Mouse (Mus musculus) thymus, postnatal 36 days (tissue): Measurements from ENCODE around the gene Olfr549.

Experiments
- DNase-seq, 2 experiments: peaks; one replicate each; pipeline ENCODE4 v3.0.0; 2022; ENCODE audit warnings: mixed read lengths in 2 of 2

The Olfr549 gene

DNA sequence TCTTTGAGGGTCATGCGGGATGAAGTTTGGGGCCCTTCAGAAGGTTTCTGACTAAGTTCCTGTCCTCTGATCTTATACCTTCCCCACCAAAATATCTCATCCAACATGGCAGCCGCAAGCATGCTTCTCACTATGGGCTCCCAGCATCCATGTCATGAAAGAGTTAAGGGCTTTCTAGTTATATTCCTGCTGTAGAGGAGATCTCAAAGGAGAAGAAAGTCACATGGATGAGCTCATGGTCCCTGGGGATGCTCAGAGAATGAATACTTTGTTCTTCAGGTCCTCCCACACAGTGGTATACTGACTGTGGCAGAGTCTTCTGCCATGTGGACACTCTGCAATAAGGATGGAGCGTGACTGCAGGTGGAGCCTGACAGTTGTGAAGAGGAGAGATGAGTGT is at the start of gene Olfr549:
Olfr549 (plus strand) TSS at position 301 of the 400 bp plus-strand sequence.
- no peak for DNase-seq

DNA sequence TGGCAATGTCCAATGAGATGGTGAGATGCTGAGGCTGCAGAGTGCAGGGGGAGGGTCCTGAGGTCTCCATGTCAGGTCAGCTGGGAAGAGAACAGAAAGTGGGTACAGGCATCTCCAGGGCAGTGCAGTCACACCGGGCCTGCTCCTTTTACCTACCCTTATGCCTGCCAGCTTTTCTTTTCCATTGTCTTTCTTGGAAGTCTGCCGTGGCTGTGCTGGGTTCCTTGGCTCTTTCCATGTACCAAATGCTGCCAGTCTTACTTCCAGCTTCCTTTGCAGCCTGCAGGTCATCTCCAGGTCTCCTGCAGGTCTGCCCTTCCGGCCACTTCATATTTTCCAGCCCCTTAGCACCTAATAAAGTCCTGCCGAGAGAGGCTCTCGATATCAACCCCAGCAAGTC is 47.7 kb upstream of the Olfr549 start:
- DNase-seq, result no peak

DNA sequence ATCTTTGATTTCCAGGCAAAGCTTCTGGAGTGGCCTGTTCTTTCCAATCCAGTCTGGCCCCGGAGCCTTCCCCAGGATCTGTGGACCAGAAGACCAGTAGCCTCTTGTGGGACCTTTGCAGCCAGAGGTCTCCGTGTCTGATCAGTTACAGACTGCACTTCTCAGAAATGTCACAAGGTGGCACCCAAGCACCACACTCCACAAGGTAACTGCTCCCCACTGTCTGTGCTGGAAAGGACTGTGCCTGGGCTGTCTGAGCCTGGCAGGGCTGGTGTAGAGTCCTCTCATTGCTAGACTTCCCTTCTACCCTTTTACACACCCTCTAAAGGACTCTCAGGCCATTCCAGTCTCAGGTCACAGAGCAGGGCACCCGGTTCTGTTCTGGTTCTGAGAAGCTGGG is 42.8 kb upstream of the Olfr549 start:
- DNase-seq, result peak; percentile 60 to 65

DNA sequence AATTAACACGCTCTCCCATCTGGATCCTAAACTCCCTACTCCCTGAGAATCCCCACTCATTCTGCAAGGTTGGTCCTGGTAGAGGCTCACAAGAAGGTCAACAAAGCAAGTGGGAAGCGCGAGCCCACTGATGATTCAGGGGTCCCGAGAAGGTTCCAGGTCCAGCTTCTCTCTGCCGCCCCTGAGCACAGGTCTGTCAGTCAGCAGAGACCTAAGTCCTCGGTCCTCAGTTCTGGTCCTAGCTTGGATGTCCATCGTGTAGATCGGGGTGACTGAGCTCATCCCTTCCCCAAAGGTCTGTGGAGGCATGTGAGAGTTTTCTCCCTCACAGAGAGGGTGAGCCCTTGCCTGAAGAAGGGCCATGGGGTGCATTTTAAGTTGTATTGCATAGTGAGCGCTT is 41.6 kb upstream of the Olfr549 start:
- DNase-seq, result no peak

DNA sequence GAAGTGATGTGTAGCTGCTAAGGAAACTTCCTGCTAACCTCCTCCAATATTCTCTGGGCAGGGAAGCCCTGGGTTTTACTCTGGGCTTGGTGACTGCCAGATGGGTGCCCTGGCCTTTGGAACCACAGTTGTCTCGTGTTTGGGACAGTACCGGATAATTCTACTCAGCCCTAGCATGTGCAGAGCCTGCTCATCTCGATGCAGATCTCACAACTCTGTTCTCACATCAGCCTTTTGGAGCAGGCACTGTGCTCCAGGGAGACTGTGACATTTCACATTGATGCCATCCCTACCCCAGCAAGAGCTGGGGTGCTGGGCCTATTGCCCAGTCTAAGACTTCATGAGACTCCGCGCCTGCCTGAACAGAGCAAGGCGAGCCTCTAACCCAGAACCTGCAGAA is 41.0 kb upstream of the Olfr549 start:
- DNase-seq, result no peak

DNA sequence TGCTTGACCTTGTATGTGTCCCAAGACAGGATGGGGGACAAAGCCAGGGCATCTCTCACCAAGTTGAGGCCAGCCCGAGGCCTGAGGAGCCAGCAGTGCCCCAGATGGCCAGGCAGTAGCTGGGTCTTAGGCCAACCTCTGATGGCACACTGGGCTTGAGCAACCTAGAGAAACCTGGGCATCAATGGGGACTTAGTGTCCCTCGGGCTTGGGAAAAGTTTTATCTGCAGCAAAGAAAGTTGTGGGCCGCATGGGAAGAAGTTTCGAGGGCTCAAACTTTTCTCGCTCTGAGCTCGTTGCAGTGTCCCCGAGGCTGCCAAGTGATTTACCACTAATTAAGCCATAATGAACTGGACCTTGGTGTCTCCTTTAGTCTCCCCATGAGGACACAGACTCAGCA is 39.9 kb upstream of the Olfr549 start:
- no peak for DNase-seq

DNA sequence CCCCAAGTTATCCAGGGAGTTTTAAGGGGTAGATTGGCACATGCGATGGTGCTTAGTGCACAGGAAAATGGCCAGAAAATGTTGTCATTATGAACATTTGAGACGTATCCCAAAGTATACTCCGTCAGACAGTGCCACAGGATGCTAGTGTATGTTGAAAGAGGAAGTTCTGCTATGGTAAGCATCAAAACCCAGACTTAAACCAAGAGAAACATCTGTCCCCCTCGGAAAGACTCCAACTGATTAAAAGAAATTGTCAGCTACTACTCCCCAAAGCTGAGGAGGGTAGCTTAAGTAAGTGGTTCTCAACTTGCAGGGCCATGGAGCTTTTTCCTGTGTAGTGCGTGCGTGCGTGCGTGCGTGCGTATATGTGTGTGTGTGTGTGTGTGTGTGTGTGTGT is 37.7 kb upstream of the Olfr549 start:
- DNase-seq, result no peak

DNA sequence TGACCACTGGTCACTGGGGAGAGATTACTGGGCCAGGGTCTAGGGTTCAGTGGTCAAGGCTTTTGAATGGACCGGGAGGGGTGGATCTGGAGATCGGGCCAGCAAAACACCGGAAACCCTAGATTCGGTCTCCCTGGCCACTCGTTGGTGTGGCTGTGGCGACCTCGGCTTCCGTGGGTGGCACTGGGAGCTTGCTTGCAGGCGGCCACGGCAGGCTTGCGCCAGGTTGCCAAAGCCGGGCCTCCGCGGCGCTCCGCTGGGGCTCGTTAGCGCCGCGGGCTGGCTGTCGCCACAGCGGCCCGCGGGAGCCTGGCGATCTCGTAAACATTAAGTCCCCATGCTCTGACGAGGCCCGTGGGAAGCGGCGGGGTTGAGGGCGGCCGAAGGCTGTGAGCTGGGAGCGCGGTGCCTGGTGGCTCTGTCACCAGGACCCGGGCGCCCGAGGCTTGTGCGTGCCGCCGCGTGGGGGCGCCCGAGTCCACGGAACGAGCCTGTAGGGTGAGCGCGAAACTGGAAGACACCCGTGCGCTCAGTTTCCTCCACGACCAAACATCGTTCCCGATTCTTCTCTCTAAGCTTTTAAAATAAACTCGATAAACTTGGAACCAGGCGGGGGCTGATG is 36.7 kb upstream of the Olfr549 start:
- DNase-seq, result peak; percentile 81 to 85

DNA sequence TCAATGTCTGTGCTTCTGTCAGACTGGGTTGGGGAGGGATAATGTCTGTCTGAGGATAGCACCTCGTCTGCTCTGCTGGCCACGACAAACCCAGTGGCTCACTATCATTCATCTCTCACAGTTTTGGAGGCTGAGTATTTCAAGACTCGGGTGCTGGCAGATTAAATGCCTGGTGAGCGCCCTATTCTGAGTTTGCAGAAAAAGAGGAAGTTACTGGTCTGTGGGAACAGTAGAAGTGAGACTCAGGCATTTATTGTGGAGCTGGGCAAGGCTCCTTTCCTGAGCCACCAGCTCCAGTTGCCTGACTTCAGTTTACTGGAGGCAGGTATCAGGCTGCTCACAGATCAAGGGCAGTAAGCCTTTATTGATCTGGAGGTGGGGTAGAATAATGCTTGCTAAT is 35.5 kb upstream of the Olfr549 start:
- no peak for DNase-seq

DNA sequence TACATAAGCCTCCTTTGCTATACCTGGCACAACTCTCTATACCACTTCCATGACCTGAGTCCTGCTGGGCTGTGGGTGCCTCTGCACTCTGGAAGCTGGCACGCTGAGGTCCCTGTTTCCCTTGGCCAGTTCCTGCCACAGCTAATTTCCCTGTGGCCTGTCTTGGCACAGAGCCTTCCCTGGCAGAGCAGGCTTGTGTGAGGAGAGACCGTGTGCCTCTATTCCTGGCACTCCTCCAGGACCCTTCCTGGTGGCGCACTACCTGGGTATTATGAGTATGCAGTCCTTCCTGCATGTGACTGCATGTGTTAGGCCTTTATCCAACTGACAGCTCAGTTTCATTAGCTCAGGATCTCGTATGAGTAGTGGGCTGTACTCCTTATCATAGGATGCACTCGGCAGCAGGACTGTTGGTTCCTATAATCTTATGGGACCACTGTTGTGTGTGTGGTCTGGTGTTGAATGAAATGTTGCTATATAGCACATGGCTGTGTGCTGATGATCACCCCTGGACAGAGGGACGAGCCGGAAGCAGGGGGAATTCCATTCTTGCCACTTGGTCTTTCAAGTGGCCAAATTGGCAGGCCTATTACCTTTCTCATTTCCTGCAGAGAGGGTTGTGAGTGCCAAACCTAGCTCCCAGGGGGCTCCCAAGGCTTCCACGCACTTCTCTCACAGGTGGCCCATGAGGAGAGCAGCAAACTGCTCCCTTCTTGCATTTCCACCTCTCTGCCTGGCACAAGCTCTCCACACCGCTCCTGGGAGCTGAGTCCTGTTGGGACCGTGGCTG is 33.2 kb upstream of the Olfr549 start:
- no peak for DNase-seq

DNA sequence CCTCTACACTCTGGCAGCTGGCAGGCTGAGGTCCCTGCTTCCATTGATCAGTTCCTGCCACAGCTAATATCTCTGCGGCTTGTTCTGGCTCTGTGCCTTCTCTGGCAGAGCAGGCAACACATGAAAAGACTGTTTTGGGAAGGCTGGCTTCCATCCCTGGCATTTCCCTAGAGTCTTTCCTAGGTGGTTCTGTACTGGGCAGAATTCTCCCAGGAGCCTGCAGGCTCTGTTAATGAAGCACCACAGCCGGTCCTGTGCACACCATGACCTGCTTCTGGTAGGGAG is 32.7 kb upstream of the Olfr549 start:
- DNase-seq, result no peak

DNA sequence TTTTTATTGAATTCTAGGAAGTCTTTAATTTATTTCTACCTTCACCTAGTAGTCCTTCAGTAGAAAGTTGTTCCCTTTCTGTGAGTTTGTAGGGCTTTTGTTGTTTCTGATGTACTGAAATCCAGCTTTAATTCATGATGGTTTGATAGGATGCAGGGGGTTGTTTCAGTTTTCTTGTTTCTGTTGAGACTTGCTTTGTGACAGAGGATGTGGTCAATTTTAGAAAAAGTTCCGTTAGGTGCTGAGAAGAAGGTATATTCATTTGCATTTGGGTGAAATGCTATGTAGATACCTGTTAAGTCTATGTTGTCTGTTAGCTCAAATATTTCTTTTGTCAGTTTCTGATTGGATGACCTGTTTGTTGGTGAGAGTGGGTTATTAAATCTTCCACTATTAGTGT is 20.6 kb upstream of the Olfr549 start:
- no peak for DNase-seq

DNA sequence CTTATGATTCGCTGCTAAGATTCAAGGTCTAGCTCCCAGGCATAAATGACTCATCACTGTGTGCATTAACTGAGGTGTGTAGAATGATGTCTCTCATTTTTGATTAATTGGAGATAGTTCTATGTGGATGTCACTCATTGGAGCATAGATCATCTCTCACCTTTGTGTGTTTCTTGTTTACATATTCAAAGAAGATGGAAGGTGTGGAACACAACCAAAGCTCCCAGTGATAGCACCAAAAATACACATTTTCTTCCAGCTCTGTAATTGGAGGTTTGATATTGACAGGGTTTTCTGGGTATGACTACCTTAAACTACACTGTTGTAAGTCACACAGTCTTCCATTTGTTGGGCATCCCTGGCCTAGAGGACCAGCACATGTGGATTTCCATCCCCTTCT is 15.2 kb upstream of the Olfr549 start, which contains the start of gene Olfr547:
Olfr547 (plus strand) TSS at position 301 of the 400 bp plus-strand sequence.
- no peak for DNase-seq

DNA sequence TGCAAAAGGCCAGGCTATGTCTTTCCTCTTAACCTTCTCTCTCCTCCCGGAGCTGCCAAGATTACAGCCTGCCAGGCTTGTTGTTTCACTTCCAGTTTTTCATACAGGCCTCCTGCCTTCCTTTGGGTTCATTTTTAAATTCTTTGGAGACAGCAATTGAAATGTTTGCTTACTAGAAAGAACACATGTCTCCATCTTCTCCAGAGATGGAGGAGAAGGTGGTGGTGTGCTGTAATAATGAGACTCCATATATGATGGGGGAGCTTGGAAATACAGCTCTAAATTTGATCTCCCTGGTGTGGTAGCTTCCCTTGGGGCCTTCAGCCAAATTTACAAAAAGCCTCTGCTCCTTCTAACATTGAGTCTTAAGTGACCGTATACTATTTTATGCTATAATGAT is 9.1 kb upstream of the Olfr549 start, which contains the start of gene Olfr548-ps1:
Olfr548-ps1 (plus strand) TSS at position 301 of the 400 bp plus-strand sequence.
- no peak for DNase-seq

DNA sequence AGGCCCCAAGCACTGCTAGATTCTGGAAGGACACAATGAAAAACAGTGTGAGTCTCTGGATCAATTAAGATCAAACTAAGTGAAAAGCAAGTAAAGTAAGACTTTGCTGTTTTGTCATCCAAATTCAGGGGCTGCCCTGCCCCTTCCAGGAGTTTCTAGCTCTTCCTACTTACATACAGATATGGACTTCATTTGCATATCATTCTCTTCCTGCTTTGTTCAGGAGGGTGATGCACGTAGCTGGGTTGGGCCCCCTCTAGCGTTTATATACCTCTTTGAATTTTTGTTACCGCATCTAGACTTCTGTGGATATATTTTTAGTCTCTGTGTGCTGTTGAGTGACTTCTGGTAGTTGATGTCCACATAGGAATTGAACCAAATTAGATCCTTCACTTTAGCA is 8.4 kb upstream of the Olfr549 start:
- DNase-seq, result no peak

DNA sequence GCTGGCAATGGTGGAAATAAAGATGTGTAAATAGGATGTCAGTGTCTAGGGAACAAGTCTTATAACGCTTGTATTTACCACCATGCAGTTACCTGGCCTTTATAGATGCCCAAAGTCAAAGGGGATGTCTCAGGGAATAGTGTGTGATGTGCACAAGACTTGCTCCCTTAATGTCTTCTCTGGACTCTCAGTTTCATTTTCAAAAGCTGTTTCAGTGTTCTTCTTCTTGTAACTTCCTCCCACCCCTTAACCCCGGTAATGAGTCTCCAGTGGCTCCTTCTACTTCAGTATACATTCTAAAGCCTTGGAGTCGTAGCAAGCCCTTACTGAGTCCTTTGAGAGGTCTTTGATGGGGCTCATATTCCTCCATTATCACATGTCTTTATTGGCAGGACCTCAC is 3.6 kb downstream of the Olfr549 start:
- no peak for DNase-seq

DNA sequence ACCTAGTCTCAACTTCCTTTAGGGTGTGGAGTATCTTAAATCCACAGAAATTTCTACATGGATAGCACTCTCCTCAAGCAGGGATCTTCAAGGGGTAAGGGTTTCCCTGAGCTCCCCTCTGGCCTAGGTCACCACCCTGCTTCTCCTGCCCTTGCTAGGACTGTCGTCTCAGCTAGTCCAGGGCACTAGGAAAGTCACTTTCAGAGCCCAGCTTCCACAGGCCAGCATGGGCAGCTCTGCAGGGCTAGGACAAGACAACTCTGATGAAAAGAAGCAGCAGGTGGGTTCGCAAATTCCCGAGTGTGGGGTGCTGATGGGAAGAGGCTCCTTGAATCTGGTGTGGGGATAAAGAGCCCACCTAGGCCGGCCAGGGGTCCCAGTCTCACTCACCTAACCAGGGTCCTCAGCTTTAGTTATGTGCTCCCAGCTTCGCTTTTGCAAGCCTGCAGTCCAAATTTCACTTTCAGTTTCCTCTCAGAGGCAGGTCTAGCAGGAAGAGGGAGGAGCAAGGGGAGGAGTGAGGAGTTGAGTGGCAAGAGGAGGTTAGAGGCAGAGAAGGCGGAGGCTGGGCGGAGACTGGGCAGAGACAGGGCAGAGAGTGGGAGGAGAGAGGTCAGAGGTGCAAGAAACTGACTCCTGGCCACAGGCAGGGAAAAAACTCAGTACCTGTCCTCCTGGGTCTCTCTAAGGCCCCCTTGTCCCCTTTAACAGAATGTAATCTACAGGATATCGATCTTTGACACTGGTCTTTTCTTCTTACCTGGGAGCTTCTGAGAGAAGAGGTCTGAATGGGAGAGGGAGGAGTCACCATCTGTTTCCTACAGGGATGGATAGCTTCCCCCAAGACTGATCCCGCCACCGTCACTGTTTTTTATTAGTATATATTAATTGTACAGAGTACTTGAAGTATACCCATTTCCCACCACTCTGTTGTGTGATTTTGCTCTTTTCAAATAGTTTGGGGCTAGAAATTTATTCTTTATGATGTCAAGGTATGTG is 15.6 kb downstream of the Olfr549 start, which contains the start of gene Trim21:
Trim21 (minus strand) TSS at position 488 of the 999 bp plus-strand sequence.
- peak; percentile 85 to 89 for DNase-seq

DNA sequence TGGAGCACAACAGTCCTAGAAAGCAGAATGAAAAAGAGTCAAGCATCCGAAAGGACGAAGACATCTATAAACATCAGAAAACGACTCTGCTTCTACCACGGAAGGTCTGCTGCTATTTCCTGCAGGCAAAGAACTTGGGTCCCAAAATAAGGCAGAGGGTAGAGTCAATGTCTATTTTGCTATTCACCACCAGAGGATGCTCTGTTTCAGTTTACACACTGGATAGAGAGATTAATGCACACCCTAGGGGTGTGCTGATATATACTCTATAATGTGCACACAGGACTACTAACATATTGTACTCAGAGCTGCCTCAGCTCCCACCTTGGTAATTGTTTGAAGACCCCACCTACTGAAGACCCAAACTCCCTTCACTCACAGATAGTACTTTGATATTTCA is 16.5 kb downstream of the Olfr549 start:
- no peak for DNase-seq

DNA sequence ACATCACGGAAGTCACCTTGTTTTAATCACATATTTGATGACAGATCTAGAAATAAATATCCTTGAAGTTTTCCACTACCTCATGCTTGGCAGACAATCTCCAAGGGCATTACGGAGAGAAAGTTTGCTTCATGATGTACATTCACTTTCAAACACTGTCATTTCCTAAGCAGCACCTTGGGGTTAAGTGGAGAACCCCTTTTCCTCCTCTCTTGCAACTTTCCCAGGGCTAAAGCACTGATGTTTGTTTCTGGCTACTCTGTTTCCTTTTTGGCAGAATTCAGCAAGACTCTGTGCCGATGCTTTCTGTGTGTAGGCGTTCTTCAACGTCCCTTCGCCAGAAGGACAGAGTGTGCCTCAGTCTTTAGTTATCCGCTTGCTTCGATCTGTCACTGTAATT is 21.5 kb downstream of the Olfr549 start, which contains the start of gene Olfr550:
Olfr550 (plus strand) TSS at position 301 of the 400 bp plus-strand sequence.
- DNase-seq, result no peak

DNA sequence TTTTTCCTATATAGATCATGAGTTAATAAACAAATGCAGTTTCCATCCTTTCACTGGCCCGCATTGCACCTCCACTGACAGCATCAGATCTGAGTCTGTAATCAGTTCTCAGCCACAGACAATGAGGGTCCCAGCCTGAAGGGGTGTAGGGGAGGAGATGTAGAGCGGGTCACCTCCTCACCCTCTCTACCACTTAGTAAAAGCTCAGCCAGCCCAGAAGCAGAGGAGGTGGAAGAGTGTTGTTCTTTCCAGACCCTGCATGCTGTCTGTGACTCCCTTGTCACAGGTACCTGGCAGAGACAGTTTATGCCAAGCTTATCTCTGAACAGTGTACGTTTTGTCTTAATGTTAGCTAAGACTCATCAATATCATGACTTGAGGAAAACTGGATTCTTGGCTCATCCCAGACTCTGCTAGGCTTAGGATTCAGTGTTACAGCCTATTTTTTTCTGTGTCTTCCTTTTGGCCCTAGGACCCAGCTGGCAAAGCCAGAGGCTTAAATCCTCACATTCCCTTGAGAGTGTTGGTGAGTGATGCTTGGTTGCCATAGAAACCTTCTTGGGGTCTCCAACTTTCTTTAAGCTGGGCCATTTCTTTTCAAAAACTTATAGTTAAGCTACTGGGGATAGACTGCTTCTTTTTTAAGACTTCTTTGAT is 23.6 kb downstream of the Olfr549 start:
- DNase-seq, result no peak

DNA sequence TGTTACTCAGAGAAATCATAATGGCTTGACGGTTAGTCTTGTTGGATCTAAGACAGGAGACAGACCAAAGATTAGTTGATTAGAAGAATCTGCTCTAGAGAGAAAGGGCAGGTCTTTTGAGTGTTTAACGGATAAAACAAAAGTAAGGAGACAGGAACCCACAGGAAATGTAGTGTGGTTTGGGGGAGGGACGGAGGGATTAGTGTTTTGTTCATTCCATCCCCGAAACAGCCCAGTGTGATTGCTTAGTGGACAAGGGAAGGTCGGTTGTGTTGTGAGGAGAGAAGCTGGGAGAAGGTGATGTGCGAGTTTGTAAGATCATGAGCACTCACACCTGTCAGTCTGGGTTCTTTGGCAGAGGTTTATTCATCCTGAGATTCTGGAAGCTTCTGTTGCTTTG is 26.3 kb downstream of the Olfr549 start:
- DNase-seq, result no peak

DNA sequence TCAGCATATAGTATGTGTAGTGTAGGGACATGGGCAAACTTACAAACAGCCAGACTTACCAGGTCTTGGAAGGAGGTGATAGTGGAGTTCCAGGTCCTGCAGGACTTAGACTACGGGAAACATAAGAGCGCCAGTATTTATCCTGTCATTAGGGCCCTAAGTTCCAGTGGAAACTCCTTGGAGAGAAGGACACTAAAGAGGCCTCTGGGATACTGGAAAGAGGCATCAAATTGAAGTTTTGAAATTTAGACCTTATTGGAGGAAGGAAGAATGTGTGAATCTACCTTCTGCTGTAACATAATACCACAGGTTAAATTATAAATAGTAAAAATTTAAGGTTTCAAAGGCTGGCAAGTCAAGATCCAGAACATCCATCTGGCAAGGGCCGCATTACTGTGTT is 42.1 kb downstream of the Olfr549 start, which contains the start of gene Olfr551:
Olfr551 (minus strand) TSS at position 101 of the 400 bp plus-strand sequence.
- DNase-seq, result no peak
